In genomic region chr11:95011416-95011815, GRCm38 (mm10) we compare ENCODE assay signal across 1 mouse cellular context.
TF ChIP-seq lines count a peak whose summit lies in the region.

No protein-coding gene starts in this region.

TF ChIP-seq in MEL, 35 proteins besides CTCF, POLR2A, EP300 and RAD21 (continued from another document):
- TF ChIP-seq HCFC1 (IDR thresholded peaks at IDR 0.05; ENCODE audit: low read depth, low read length) (no peak), NELFE (IDR thresholded peaks at IDR 0.05; ENCODE audit: low read depth, low read length) (no peak), MXI1 (IDR thresholded peaks at IDR 0.05; ENCODE audit: low read depth, low read length) (no peak), CHD2 (IDR thresholded peaks at IDR 0.05; ENCODE audit: low read length) (no peak), RCOR1 (IDR thresholded peaks at IDR 0.05; ENCODE audit: low read depth, low read length) (no peak)
TF ChIP-seq in MEL: peak in this region for 0.
